Mouse (Mus musculus): Measurements from ENCODE around the gene Espn. TPM values are rescaled to one million over a fixed set of nuclear protein-coding genes. Genes with fewer than 3 reads are reported as not detected.

Gene Espn
- total and polyA plus RNA-seq, 2 experiments from 2014 or later, result 0.69 to 0.71 TPM

DNA sequence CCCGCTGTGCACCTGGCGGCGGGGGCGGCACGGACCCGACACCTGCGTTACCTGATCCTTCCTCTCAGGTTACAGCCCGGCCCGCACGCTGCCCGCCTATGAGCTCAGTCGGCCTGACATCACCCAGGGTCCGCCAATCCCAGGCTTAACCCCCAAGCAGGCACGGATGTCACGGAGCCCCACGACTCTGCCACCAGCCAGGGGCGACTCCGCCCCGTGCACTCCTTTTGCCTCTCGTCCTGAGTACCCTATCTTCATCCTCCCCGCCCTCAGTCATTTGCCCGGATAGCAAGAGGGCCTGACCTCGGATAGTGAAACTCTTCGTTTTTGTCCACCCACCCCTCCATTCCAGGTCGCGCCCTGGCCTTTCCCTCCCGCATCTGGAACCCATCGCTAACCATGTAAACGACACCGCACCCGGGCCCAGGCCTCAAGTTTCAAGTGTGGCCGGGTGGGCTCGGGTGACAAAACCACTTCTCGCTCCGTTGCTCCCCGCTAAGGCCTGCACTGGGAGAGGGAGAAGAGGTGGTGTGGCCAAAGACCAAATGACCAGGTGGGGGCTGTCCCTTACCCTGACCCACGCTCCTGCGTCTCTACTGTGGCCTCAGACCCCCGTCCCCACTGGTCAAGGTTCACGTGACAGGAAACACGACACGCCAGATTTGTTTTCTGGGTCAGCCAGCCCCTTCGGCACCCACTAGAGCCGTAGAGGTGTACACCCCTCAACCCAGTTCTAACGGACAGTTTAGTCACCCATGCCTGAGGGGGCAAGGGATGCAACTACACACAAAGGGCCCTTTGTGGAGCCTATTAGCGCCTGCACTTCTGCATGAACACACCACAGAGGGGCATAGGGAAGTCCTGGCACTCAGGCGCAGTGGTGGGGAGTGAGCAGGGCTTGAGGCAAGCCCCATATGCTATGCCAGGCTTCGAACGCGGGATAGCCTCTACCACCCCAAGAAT is 20.1 kb downstream of the Espn start:
- DNase-seq (no peak), ATAC-seq (no peak)
- 5% methylated on average over 50 of the region's 50 CpGs for WGBS

DNA sequence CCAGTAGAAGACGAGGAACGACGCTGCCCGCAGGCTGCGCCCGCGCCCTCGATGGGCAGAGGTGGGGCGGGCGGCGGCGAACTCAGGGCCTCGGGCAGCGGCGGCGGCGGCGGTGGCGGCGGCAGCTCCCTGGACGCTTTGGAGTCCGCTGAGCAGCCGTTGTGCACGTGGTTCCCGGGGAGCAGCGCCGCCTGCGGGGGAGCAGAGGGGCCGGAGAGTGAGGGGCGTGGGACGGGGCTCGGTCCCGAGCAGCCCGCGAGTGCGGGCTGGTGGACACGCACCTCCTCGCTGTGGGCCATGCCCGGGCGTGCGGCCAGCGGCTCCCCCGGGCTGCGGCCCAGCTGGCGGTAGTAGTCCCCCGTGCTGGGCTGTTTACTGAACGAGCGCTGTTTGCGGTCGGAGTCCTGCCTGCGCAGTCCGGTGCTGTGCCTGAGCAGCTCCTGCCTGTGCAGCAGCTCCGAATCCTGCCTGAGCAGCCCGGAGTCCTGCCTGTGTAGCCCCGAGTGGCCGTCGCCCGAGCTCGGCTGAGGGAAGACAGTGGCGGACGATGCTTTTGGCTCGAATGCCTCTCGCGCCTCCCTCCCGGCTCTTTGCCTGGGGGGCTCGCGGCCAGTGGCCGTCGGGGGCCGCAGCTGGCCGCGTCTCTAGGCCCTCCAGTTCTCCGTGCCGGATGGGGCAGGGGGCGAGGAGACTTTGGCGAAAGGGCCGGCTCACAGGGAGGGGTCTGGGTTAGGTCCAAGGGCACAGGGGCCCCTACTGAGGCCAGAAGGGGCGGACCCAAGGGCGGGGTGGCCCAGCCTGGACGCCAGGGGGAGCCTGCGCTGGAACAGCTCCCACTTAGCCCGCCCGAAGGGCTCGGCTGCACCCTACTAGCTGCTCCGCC is 21.2 kb downstream of the Espn start:
- H3K9me3 ChIP-seq (ENCODE audit: low read length), result no peaks in the 10 kb centered on the region
- H3K27ac ChIP-seq (ENCODE audit: low read depth, low read length), result peak overlapping the region; percentile 29; the same call in 1 of the 2 replicates
- TF ChIP-seq CTCF (IDR thresholded peaks at IDR 0.05; ENCODE audit: low read depth), result peak; percentile 25; the same call in 1 of the 2 replicates
- DNase-seq, result peak; percentile 55
- H3K4me3 ChIP-seq (ENCODE audit: low read depth, low read length), result peak overlapping the region; percentile 27
- H3K4me2 ChIP-seq (ENCODE audit: low read depth), result peak overlapping the region; percentile 50
- peak overlapping the region; percentile 28; the same call in 1 of the 2 replicates for H3K9ac ChIP-seq
- WGBS, result 3% methylated on average over 74 of the region's 85 CpGs
- peak; percentile 84 for ATAC-seq
- no peaks in the 10 kb centered on the region for H3K36me3 ChIP-seq (ENCODE audit: insufficient read depth)
- H3K4me1 ChIP-seq (ENCODE audit: insufficient read depth), result 0 out of 2 replicates have a peak, but pooled peaks cover 2% of the 10 kb centered on the region
- peaks cover 76% of the 10 kb centered on the region for H3K27me3 ChIP-seq (ENCODE audit: insufficient read depth, low read length)

More for the DNA sequence above, 20.1 kb downstream of the Espn start:
- peaks cover 67% of the 10 kb centered on the region for H3K27me3 ChIP-seq (ENCODE audit: insufficient read depth, low read length)
- H3K9ac ChIP-seq, result no peak overlapping the region
- peak overlapping the region; percentile 50; the same call in 1 of the 2 replicates for H3K4me2 ChIP-seq (ENCODE audit: low read depth)
- no peak for TF ChIP-seq CTCF (IDR thresholded peaks at IDR 0.05; ENCODE audit: low read depth)
- H3K4me3 ChIP-seq (ENCODE audit: low read depth, low read length), result peak overlapping the region; percentile 27; the same call in 1 of the 2 replicates
- no peaks in the 10 kb centered on the region for H3K9me3 ChIP-seq (ENCODE audit: low read length)
- H3K4me1 ChIP-seq (ENCODE audit: insufficient read depth), result no peaks in the 10 kb centered on the region
- H3K36me3 ChIP-seq (ENCODE audit: insufficient read depth), result no peaks in the 10 kb centered on the region
- no peak overlapping the region for H3K27ac ChIP-seq (ENCODE audit: low read depth, low read length)

DNA sequence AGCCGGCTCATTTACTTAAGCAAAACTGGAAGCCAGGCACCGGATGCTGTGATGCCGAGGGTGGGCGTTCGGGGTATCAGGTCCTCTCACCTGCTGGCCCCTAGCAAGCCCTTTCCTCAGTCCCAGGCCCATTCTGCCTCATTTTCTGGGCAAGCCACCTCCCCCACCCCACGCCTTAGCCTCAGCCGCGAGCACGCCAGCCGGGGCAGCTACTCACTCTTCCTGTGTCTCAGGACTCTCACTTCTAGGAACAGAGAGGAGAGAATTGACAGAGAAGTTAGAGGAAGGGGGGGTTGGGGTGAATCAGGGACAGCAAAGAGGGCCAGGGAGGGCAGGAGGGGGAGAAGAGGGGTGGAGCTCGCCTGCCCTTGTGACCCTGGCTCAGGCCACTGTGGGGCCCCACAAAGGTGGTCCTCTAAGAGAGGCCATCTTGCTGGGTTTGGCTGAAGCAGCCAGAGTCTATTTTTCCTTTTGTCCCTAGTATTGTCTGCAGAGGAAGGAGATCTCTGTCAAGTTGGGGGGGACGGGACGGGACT is 22.7 kb downstream of the Espn start:
- 28% methylated on average over 13 of the region's 13 CpGs for WGBS
- no peak overlapping the region for H3K27ac ChIP-seq (ENCODE audit: low read depth, low read length)
- peaks cover 91% of the 10 kb centered on the region for H3K27me3 ChIP-seq (ENCODE audit: insufficient read depth, low read length)
- H3K9ac ChIP-seq, result no peak overlapping the region
- H3K4me2 ChIP-seq (ENCODE audit: low read depth), result no peak overlapping the region
- ATAC-seq (no peak), DNase-seq (no peak)
- peaks cover 3% of the 10 kb centered on the region; the same call in 1 of the 2 replicates for H3K4me1 ChIP-seq (ENCODE audit: insufficient read depth)
- no peak overlapping the region for H3K4me3 ChIP-seq (ENCODE audit: low read depth, low read length)
- no peaks in the 10 kb centered on the region for H3K36me3 ChIP-seq (ENCODE audit: insufficient read depth)
- TF ChIP-seq CTCF (IDR thresholded peaks at IDR 0.05; ENCODE audit: low read depth), result no peak
- H3K9me3 ChIP-seq (ENCODE audit: low read length), result no peaks in the 10 kb centered on the region

DNA sequence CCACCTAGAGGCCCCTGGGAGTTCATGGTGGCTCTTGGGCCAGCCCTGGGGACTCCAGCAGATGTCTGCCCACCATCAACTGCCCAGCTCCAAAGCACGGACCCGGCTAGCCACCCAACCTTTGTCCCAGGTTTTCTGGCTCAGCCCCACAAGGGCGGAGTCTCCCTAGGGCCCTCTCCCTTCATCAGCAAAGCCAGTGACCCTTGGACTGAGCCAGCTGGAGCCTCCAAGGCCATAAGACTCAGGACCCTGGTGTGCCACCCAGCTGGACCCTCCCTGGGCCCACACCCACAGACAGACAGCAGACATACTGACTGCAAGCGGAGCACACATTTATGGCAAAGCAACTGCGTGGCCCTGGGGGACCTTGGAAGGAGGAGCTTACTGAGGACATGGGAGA is 23.4 kb downstream of the Espn start:
- no peak overlapping the region for H3K9ac ChIP-seq
- H3K36me3 ChIP-seq (ENCODE audit: insufficient read depth), result no peaks in the 10 kb centered on the region
- no peak overlapping the region for H3K4me2 ChIP-seq (ENCODE audit: low read depth)
- ATAC-seq (no peak), DNase-seq (no peak)
- no peak overlapping the region for H3K4me3 ChIP-seq (ENCODE audit: low read depth, low read length)
- H3K4me1 ChIP-seq (ENCODE audit: insufficient read depth), result peaks cover 3% of the 10 kb centered on the region; the same call in 1 of the 2 replicates
- WGBS, result 39% methylated on average over 5 of the region's 5 CpGs
- H3K27ac ChIP-seq (ENCODE audit: low read depth, low read length), result no peak overlapping the region
- H3K9me3 ChIP-seq (ENCODE audit: low read length), result no peaks in the 10 kb centered on the region
- H3K27me3 ChIP-seq (ENCODE audit: insufficient read depth, low read length), result peaks cover 91% of the 10 kb centered on the region
- no peak for TF ChIP-seq CTCF (IDR thresholded peaks at IDR 0.05; ENCODE audit: low read depth)

DNA sequence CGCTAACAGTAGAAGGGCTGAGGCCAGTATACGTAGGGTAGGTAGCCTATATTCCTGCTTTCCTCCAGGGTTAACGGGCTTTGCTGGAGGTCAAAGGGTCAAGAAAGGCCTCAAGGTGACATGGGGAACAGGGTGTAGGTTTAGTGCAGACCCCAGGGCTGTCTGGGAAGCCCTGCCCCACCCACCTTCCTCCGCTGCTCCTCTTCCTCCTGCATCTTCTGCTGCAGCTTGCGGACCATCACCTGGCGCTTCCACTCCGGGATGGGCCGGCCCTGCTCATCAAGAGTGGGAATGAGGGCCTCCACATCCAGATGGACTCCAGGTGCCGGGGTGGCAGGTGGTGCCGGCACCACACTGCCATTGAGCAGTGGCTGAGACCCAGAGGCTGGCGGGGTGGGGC is 24.3 kb downstream of the Espn start:
- no peaks in the 10 kb centered on the region for H3K36me3 ChIP-seq (ENCODE audit: insufficient read depth)
- WGBS, result 85% methylated on average over 11 of the region's 11 CpGs
- H3K4me3 ChIP-seq (ENCODE audit: low read depth, low read length), result no peak overlapping the region
- no peak overlapping the region for H3K9ac ChIP-seq
- peaks cover 3% of the 10 kb centered on the region; the same call in 1 of the 2 replicates for H3K4me1 ChIP-seq (ENCODE audit: insufficient read depth)
- H3K27me3 ChIP-seq (ENCODE audit: insufficient read depth, low read length), result peaks cover 95% of the 10 kb centered on the region
- no peak overlapping the region for H3K27ac ChIP-seq (ENCODE audit: low read depth, low read length)
- no peak for DNase-seq
- H3K9me3 ChIP-seq (ENCODE audit: low read length), result no peaks in the 10 kb centered on the region
- H3K4me2 ChIP-seq (ENCODE audit: low read depth), result no peak overlapping the region
- ATAC-seq, result no peak
- TF ChIP-seq CTCF (IDR thresholded peaks at IDR 0.05; ENCODE audit: low read depth), result no peak

Measured in forebrain, postnatal 0 days (tissue).